Mouse (Mus musculus) forebrain, embryonic 13.5 days (tissue): ENCODE results near the gene Tor3a. TPM values are rescaled to one million over a fixed set of nuclear protein-coding genes. Genes with fewer than 3 reads are reported as not detected.

Source experiments
- ATAC-seq: fragments of 200-750 bp; cut with Nextera tagmentation; 2 replicates; pipeline ENCODE4 v1.8.0; 2017
- H3K27ac ChIP-seq: fragments of 300-500 bp; sonication (generic); 2 replicates; pipeline ENCODE4 v1.5.1; 2015; ENCODE audit warnings: inconsistent platforms, mild to moderate bottlenecking, moderate library complexity
- H3K27me3 ChIP-seq: fragments of 300-500 bp; sonication (generic); 2 replicates; pipeline ENCODE4 v1.6.1; 2015; ENCODE audit warnings: mild to moderate bottlenecking, inconsistent platforms
- H3K36me3 ChIP-seq: fragments of 300-500 bp; sonication (generic); 2 replicates; pipeline ENCODE4 v1.6.1; 2015; ENCODE audit warnings: mild to moderate bottlenecking, inconsistent platforms; ENCODE audit not compliant: poor library complexity, severe bottlenecking
- H3K4me1 ChIP-seq: fragments of 300-500 bp; sonication (generic); 2 replicates; pipeline ENCODE4 v1.6.1; 2015; ENCODE audit warnings: inconsistent platforms
- H3K4me2 ChIP-seq: fragments of 300-500 bp; sonication (generic); 2 replicates; pipeline ENCODE4 v1.6.1; 2015; ENCODE audit warnings: inconsistent platforms, mild to moderate bottlenecking, moderate library complexity
- H3K4me3 ChIP-seq: fragments of 300-500 bp; sonication (generic); 2 replicates; pipeline ENCODE4 v1.5.1; 2015; ENCODE audit warnings: mild to moderate bottlenecking, inconsistent platforms
- H3K9ac ChIP-seq: fragments of 300-500 bp; sonication (generic); 2 replicates; pipeline ENCODE4 v1.6.1; 2015; ENCODE audit warnings: mild to moderate bottlenecking, inconsistent platforms
- H3K9me3 ChIP-seq: fragments of 300-500 bp; sonication (generic); replicated peaks from 2 replicates; pipeline ENCODE4 v1.6.1; 2016; ENCODE audit warnings: inconsistent platforms
- WGBS: fragments of 180-500 bp; shearing (Covaris S2); methylation state at CpG from one replicate; pipeline ENCODE4 v1.1.7; 2015; 5-methylcytosine and 5-hydroxymethylcytosine counted together
- polyA plus RNA-seq: library from polyadenylated mRNA; unstranded; fragments of >200 nt; fragmentation: Nextera tagmentation; extraction: Ambion mirVana; gene quantifications from 2 replicates; pipeline ENCODE4 v1.2.1, GENCODE M21; 2015

Tor3a gene
- 3.7 and 6.4 TPM in 2 replicates for polyA plus RNA-seq

- no peaks in the 10 kb centered on the region; the same call in 1 of the 2 replicates for H3K27me3 ChIP-seq
- H3K4me2 ChIP-seq = peak within 1 kb of the TSS; percentile 98
- peak within 1 kb of the TSS; percentile 56 for H3K4me3 ChIP-seq
- H3K9me3 ChIP-seq = no peaks in the 10 kb centered on the region
- no peak within 1 kb of the TSS for H3K27ac ChIP-seq
- H3K4me1 ChIP-seq = peaks cover 21% of the 10 kb centered on the region
- H3K36me3 ChIP-seq = no peaks in the 10 kb centered on the region
- ATAC-seq = peak; percentile 72
- WGBS = 7% methylated on average over 37 of the region's 37 CpGs
- H3K9ac ChIP-seq = peak within 1 kb of the TSS; percentile 75
These were observed at the start of gene Tor3a for GRCm38 (mm10) chr1:156674195-156675000. Tor3a (minus strand) TSS chr1:156674356.

DNA sequence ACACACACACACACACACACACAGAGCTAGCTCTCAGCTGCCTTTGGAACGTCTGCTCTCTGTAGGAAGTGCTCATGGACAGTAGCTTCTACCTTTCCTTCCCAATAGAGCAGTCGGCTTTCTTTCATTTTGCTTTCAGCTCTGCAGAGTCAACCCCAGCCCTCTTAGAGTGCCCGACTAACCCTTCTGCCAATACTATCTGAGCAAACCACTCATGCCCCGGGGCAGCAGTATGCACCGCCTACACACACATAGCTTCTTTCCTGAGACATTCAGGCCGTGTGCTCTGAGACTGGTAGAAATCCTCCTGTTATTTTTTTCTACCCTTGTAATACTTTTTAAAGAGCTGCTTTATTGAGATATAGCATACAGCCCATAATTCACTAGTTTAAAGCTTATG, 47.9 kb upstream of the Tor3a start:
- ATAC-seq = no peak
- Histone ChIP-seq H3K9me3 (no peaks in the 10 kb centered on the region), H3K36me3 (no peaks in the 10 kb centered on the region), H3K4me1 (peaks cover 14% of the 10 kb centered on the region), H3K9ac (no peak overlapping the region), H3K4me2 (no peak overlapping the region), H3K4me3 (no peak overlapping the region), H3K27ac (no peak overlapping the region), H3K27me3 (peaks cover 6% of the 10 kb centered on the region; the same call in 1 of the 2 replicates)
- WGBS = 64% methylated on average over 6 of the region's 6 CpGs

DNA sequence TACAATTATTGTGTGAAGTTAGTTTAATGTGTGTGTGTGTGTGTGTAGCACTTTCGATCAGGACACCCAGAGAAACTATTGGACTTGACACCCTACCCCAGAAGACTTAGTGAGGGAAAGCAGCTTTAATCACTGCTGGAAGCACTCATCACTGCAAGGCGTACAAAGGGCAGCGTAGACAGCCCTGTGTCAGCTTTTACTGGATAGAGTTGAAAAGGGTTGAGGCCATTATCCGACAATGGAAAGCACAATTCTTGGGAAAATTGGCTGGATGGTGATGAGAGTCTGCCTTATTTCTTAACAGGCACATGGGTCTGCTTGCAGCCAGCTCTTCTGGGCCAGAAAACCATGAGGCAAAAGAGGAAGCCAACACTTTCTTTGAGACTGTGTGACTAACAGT, 45.9 kb upstream of the Tor3a start:
- Histone ChIP-seq H3K4me3 (no peak overlapping the region), H3K9ac (no peak overlapping the region), H3K27me3 (peaks cover 6% of the 10 kb centered on the region; the same call in 1 of the 2 replicates), H3K4me1 (peaks cover 15% of the 10 kb centered on the region), H3K36me3 (no peaks in the 10 kb centered on the region), H3K4me2 (no peak overlapping the region), H3K9me3 (no peaks in the 10 kb centered on the region), H3K27ac (no peak overlapping the region)
- no peak for ATAC-seq
- 56% methylated on average over 4 of the region's 4 CpGs for WGBS

DNA sequence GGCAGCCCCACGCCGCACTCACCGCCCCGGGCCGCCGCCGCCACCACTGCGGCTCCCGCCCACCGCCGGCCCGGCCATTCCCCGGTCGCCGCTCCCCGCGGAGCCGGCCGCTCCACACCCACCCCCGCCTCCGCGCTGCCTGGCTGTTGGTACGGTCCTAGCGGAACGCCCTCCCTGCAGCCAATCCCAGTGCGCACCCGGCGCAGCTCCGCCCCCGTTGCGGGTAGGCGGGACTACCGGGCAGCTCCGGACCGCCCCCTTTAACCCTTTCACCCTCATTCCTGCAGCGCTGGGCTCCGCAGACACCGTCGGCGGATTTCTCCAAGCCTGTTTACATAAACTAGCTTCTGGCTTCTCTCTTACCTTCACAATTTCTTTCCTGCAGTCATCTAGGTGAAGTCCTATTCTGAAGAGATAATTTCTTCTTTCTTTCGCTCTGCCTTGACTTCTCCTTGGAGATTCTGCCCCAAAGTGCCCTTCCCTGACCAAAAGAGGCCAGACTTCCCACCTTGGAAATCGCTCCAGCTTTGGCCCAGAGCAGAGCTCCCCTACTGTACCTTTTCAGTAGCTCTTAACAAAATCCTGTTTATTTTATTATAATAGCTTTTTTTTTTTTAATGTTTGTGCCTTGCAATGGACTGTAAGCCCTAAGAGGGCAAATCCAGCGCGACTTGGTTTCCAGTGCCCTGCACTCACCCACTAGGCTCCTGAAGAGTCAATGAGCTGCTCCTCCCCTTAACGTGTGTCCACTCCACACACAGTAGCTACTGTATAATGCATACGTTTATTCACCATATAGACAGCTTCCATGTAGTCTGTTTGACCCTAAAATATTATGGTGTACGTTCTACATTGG, 45.0 kb upstream of the Tor3a start, which contains the start of gene Fam20b:
Fam20b (minus strand) TSS at position 137 of the 856 bp plus-strand sequence.
- Histone ChIP-seq H3K4me2 (peak within 1 kb of the TSS; percentile 73), H3K9ac (peak within 1 kb of the TSS; percentile 87), H3K4me3 (peak within 1 kb of the TSS; percentile 84), H3K4me1 (peaks cover 15% of the 10 kb centered on the region), H3K36me3 (no peaks in the 10 kb centered on the region), H3K27ac (peak within 1 kb of the TSS; percentile 85), H3K27me3 (peaks cover 6% of the 10 kb centered on the region; the same call in 1 of the 2 replicates), H3K9me3 (no peaks in the 10 kb centered on the region)
- peak; percentile 98 for ATAC-seq
- WGBS = under 1% methylated on average over 47 of the region's 47 CpGs

DNA sequence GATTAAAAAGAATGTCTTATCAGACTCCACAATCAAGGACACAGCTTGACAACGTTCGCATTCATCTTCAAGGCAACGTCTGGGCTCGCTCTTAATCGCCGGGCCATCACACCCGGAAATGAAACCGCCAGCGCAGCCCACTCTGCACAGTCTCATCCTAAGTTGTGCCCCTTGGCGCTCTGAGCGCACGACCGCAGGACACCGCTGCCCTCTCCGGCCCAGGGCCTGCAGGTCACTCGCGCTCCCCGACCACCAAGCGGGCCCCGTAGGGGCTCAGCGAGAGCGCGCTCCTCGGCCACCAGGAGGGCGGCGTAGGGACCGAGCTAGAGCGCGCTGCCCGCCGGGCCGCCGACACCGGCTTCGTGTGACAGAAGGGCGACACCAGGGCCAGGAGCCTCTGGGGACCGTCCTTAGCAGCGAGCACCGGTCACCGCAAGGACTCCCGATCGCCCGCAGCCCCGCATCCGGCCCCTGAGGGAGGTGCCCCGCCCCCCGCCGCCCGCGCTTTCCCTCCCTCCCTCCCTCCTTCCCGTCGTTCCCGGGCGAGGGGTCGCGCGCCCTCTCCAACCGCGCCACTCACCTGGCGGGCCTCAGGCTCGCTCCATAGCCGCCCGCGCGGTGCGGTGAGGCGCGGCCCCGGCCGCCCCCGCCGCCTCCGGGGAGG, 44.3 kb upstream of the Tor3a start:
- Histone ChIP-seq H3K27me3 (peaks cover 6% of the 10 kb centered on the region; the same call in 1 of the 2 replicates), H3K4me1 (peaks cover 15% of the 10 kb centered on the region), H3K4me3 (peak overlapping the region; percentile 84), H3K27ac (peak overlapping the region; percentile 85), H3K9ac (peak overlapping the region; percentile 87), H3K9me3 (no peaks in the 10 kb centered on the region), H3K36me3 (no peaks in the 10 kb centered on the region), H3K4me2 (peak overlapping the region; percentile 73)
- WGBS = under 1% methylated on average over 32 of the region's 73 CpGs
- ATAC-seq = peak; percentile 85

- Histone ChIP-seq H3K27ac (0 out of 2 replicates have a peak overlapping the region, but pooled peaks have one; percentile 85), H3K4me3 (peak overlapping the region; percentile 84), H3K27me3 (peaks cover 6% of the 10 kb centered on the region; the same call in 1 of the 2 replicates), H3K36me3 (no peaks in the 10 kb centered on the region), H3K4me2 (peak overlapping the region; percentile 73), H3K9ac (peak overlapping the region; percentile 87), H3K9me3 (no peaks in the 10 kb centered on the region), H3K4me1 (peaks cover 15% of the 10 kb centered on the region)
- 10% methylated on average over 13 of the region's 13 CpGs for WGBS
- ATAC-seq = no peak
These were observed 43.7 kb upstream of the Tor3a start for GRCm38 (mm10) chr1:156717751-156718285.

- 92% methylated on average over 6 of the region's 6 CpGs for WGBS
- Histone ChIP-seq H3K27me3 (peaks cover 6% of the 10 kb centered on the region; the same call in 1 of the 2 replicates), H3K36me3 (no peaks in the 10 kb centered on the region), H3K27ac (no peak overlapping the region), H3K9ac (no peak overlapping the region), H3K4me1 (peaks cover 15% of the 10 kb centered on the region), H3K4me3 (no peak overlapping the region), H3K4me2 (no peak overlapping the region), H3K9me3 (no peaks in the 10 kb centered on the region)
- ATAC-seq = no peak
These were observed 42.5 kb upstream of the Tor3a start for GRCm38 (mm10) chr1:156716681-156717080.

DNA sequence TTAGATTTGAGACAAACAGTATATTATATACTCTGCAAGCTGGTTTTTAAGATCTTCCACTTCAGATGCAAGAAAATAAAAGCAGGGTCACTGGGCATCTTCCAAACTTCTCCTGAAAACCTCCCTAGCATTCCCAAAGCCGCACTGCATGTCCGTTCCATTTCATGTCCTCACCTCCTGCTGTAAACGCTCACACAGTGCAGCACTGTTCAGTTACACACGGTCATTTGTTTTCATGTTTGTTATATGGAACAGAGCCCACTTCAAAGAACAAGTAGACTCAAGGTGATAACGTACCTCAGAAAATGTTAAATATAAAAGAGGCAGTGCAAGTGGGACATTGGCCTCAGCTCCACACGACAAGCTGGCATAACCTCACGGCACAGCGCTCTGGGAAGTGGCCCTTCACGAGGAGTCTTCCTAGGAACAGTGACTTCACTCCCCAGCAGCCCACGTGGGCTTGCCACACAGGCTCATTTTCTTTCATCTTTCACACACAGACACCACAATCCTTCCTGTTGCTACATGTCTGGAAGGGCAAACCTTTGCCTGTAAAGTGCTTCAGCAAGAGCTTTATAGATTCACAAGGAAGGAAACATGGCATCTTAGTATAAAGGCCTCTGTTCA, 36.4 kb upstream of the Tor3a start:
- H3K9me3 ChIP-seq = no peaks in the 10 kb centered on the region
- 0 out of 2 replicates have a peak overlapping the region, but pooled peaks have one; percentile 16 for H3K9ac ChIP-seq
- peak overlapping the region; percentile 14; the same call in 1 of the 2 replicates for H3K27ac ChIP-seq
- H3K4me1 ChIP-seq = peaks cover 11% of the 10 kb centered on the region
- no peaks in the 10 kb centered on the region for H3K27me3 ChIP-seq
- no peak overlapping the region for H3K4me2 ChIP-seq
- WGBS = 65% methylated on average over 10 of the region's 10 CpGs
- ATAC-seq = no peak
- peaks cover 5% of the 10 kb centered on the region for H3K36me3 ChIP-seq
- no peak overlapping the region for H3K4me3 ChIP-seq

DNA sequence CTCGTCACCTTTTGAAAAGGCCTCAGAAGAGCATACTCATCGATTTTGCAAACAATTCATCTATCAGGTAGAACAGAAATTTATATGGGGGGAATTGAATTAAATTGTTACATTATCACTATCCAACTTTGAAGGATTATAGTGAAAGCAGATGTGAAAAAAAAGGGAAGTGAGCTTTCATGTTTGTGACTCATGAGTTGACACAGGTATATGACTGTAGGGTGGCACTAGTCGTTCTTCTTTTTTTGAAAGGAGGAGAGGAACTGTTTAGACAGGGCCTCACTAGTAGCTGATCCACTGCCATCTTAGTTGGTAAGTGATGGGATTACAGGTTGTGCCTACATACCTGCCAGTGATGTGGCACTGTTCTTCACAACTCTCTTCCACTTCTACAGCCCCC, 34.5 kb upstream of the Tor3a start:
- no peak overlapping the region for H3K4me3 ChIP-seq
- ATAC-seq = no peak
- H3K4me2 ChIP-seq = no peak overlapping the region
- H3K9ac ChIP-seq = no peak overlapping the region
- no peaks in the 10 kb centered on the region for H3K27me3 ChIP-seq
- no peaks in the 10 kb centered on the region for H3K9me3 ChIP-seq
- peaks cover 11% of the 10 kb centered on the region for H3K4me1 ChIP-seq
- H3K36me3 ChIP-seq = peaks cover 22% of the 10 kb centered on the region
- H3K27ac ChIP-seq = no peak overlapping the region
- WGBS = 92% methylated on average over 3 of the region's 3 CpGs

GRCm38 (mm10) chr1:156705696-156706285, 31.6 kb upstream of the Tor3a start:
- H3K27ac ChIP-seq = no peak overlapping the region
- no peak overlapping the region for H3K4me3 ChIP-seq
- no peak overlapping the region for H3K9ac ChIP-seq
- 86% methylated on average over 10 of the region's 10 CpGs for WGBS
- peaks cover 5% of the 10 kb centered on the region for H3K4me1 ChIP-seq
- no peak overlapping the region for H3K4me2 ChIP-seq
- H3K9me3 ChIP-seq = no peaks in the 10 kb centered on the region
- ATAC-seq = no peak
- no peaks in the 10 kb centered on the region for H3K27me3 ChIP-seq
- peaks cover 41% of the 10 kb centered on the region for H3K36me3 ChIP-seq

DNA sequence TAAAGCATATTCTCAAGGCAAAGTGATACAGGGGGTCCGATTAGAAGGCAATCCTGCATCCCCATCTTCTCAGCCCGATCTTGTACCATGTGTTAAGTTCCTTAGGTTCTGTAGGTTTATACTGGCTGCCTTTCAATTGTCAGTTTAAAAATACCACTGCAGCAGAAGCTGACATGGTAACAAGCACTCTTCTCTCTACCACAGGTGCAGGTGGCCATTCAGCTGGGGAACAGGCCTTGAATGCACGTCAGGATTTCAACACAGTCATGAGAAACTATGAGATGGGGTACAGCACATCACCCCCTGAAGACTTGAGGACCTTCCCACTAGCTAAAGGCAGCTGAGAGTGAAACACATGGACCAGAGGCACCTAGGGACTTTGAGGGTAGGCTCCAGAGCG, 29.3 kb upstream of the Tor3a start:
- Histone ChIP-seq H3K4me3 (no peak overlapping the region), H3K9me3 (no peaks in the 10 kb centered on the region), H3K27ac (no peak overlapping the region), H3K36me3 (peaks cover 56% of the 10 kb centered on the region), H3K4me2 (no peak overlapping the region), H3K4me1 (peaks cover 3% of the 10 kb centered on the region; the same call in 1 of the 2 replicates), H3K9ac (no peak overlapping the region), H3K27me3 (no peaks in the 10 kb centered on the region)
- no peak for ATAC-seq
- 87% methylated on average over 4 of the region's 4 CpGs for WGBS
